Mouse (Mus musculus): ENCODE measurements around the gene Kcp.

Kcp gene

GRCm38 (mm10) chr6:29522626-29523300 lies 15.0 kb upstream of the Kcp start:
- DNase-seq: no peak

DNA sequence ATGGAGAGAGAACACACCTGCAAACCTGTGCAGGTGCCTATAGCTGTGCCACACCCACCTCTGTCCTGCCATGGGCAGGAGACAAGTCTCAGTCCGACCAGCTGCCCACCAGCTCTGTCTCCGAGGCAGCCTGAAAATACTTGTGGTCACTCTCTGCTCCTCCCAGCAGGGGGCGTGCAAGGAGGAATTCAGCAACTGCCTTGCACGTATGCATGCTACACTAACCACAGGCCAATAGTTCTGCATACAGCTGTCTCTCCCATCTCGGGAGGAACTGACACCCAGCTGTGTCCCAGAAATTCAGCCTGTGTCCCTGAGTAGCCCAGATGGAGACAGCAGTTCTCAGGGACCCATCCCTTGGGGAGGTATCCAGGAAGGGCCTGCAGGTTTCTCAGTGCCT lies 9.4 kb upstream of the Kcp start:
- DNase-seq: peak; percentile 82

GRCm38 (mm10) chr6:29513284-29513683 lies 5.5 kb upstream of the Kcp start:
- peak; percentile 46 for DNase-seq

GRCm38 (mm10) chr6:29509086-29509485 lies 1.3 kb upstream of the Kcp start:
- no peak for DNase-seq

- no peak for DNase-seq
Observed at GRCm38 (mm10) chr6:29506834-29507233, 918 bp downstream of the Kcp start.

DNA sequence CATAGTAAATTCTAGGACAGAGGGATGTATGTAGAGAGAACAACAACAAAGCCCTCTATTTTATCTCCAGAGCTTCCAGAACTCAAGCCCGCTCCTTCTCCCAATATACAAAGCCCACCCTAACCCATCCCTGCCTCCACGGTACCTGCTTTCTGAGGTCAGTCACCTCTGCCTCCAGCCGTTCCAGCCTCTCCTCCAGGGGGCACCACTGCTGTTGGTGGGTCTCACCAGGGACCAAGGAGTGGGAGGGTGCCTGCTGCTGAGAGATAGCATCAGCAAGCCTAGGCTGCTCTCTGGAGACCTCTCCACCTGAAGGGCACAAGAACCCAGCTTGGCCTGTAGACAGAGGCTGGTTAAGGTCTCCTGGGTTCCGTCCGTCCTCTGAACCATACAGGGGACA lies 2.3 kb downstream of the Kcp start:
- DNase-seq: no peak

- no peak for DNase-seq
Observed at GRCm38 (mm10) chr6:29501599-29501998, 6.2 kb downstream of the Kcp start.

- DNase-seq: no peak
Observed at GRCm38 (mm10) chr6:29500810-29501209, 6.9 kb downstream of the Kcp start.

DNA sequence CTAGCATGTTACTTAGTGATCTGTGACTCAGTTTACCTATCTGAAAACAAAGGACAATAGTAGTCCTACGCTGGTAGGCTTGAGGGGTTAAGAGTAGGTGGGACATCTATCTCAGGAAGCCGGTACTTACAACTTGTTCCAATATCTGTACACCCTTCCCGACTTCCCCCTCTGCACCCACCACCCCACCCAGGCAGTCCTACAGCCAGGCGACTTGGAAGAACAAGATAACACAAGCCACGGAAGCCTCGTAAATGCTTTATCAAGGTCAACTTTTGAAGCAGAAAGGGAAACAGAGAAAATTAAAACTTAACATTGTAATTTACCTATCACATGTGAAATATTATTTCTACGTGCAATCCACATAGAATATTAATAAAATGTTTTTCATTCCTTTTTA lies 7.6 kb downstream of the Kcp start:
- DNase-seq: no peak

DNA sequence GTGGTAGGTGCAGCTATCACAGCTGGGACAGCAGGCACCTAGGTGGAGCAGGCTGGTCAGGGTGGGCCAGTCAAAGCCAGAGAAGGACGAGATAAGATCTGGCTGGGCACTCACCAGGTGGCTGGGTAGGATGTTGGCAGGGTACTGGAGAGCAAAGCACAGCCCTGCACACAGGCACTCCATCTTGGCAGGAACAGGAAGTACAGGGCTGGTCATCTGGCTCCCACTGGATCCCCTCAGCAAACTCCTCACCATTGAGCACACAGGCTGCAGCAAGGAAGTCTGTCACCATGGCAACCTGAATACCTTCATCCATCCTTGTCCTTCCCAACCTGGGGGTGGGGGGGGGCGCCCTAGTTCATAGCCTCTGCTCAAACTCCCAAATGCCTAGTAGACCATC lies 10.0 kb downstream of the Kcp start:
- no peak for DNase-seq

GRCm38 (mm10) chr6:29496270-29496669 lies 11.5 kb downstream of the Kcp start:
- DNase-seq: no peak

GRCm38 (mm10) chr6:29494101-29494500 lies 13.7 kb downstream of the Kcp start:
- DNase-seq: peak; percentile 24

- no peak for DNase-seq
Observed at GRCm38 (mm10) chr6:29485951-29486350, 21.8 kb downstream of the Kcp start.

- DNase-seq: peak; percentile 83
Observed at GRCm38 (mm10) chr6:29484716-29485559, 22.8 kb downstream of the Kcp start.

DNA sequence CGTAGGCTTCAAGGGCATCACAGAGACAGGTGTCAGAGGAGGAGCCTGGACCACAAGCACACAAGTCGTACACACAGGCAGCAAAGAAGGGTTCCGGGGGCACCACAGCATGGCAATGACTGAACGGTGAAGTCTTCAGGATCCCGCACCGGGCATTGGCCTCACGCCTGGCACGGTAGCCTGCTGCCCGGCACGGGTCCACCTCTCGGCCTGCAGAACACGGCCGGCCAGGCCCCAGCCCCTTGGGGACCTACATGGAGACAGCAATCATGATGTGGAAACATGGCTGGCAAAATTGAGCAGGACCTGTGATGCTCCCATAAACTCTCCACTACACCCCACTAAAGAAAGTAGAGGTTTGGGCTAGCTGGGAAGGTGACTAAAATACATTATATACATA lies 25.1 kb downstream of the Kcp start:
- DNase-seq: no peak

DNA sequence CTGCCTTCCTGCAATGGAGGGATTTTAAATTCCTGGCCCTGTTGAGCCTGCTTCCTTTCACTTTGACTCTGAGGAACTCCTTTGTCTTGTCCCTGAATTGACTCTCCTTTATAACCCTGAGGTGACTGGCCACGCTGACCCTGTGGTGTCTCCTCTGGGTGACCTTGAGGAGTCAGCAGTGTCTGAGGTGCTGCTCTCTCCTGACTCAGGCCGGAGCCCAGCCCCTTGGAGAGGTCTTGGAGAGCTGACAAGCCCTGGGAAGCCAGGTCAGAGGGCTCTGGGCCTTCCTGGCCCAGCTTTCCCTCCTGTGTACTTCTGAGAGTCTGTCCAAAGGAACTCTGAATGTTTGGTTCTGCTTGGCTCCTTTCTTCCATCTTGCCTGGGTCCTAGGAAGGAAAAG lies 33.0 kb downstream of the Kcp start:
- DNase-seq: no peak

- peak; percentile 78 for DNase-seq
Observed at GRCm38 (mm10) chr6:29473941-29474691, 33.6 kb downstream of the Kcp start.

GRCm38 (mm10) chr6:29471137-29471536 lies 36.6 kb downstream of the Kcp start, which contains the start of gene Atp6v1fnb:
TSS of gene Atp6v1fnb (plus strand) at chr6:29471437.
- DNase-seq: no peak

GRCm38 (mm10) chr6:29468851-29469250 lies 38.9 kb downstream of the Kcp start:
- no peak for DNase-seq

DNA sequence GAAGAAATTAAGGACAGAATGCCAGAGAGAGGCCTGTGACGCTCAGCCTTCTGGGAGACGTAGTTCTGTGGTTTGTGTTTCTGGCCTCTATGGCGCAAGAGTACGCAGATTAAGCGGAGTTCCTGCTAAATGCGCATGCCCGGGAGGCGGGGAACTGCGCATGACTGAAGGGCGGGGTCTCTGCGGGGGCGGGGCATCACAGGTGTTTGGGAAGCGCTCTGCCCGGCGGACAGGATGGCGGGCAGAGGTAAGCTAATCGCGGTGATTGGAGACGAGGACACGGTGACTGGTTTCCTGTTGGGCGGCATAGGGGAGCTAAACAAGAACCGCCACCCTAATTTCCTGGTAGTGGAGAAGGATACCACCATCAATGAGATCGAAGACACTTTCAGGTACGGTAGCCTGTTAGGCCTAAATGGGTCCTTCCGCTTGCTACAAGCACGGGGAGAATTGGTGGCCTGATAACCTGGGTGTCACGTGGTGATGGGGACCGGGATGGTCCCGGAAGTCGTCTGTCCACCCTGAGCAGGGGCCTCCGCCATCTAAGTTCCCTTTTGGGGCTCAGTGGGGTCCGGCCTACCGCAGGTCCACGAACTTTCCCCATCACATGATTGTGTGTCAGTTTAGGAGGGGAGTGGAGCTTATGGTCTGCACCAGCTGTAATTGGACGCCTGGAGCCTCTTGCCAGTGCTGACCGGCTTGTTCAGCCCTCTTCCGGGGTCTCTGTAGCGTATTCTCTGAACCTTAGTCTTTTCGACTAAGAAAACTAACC lies 40.0 kb downstream of the Kcp start, which contains the start of gene Atp6v1f:
Atp6v1f (plus strand) TSS at position 136 of the 772 bp plus-strand sequence.
- DNase-seq: peak; percentile 94

- no peak for DNase-seq
Observed at GRCm38 (mm10) chr6:29463388-29463787, 44.4 kb downstream of the Kcp start.

- no peak for DNase-seq
Observed at GRCm38 (mm10) chr6:29461502-29461901, 46.2 kb downstream of the Kcp start.

GRCm38 (mm10) chr6:29450667-29451066 lies 57.1 kb downstream of the Kcp start:
- DNase-seq: no peak
